Mouse (Mus musculus) stomach, embryonic 16.5 days (tissue): ENCODE measurements around the gene Gpc1. TPM values are rescaled to one million over a fixed set of nuclear protein-coding genes. Genes with fewer than 3 reads are reported as not detected.

Experiments
- ATAC-seq: fragments of 200-750 bp; cut with Nextera tagmentation; 2 replicates; pipeline ENCODE4 v1.8.0; 2017; ENCODE audit warnings: moderate number of reproducible peaks, moderate TSS enrichment; ENCODE audit not compliant: insufficient read depth, low FRiP score
- H3K27ac ChIP-seq: fragments of 300-500 bp; sonication (generic); 2 replicates; pipeline ENCODE4 v1.5.1; 2014; ENCODE audit warnings: low read length
- H3K27me3 ChIP-seq: fragments of 300-500 bp; sonication (generic); 2 replicates; pipeline ENCODE4 v1.6.1; 2014; ENCODE audit warnings: low read length, control low read depth, mixed read lengths; ENCODE audit not compliant: control insufficient read depth, insufficient read depth
- H3K36me3 ChIP-seq: fragments of 300-500 bp; sonication (generic); 2 replicates; pipeline ENCODE4 v1.6.1; 2014; ENCODE audit warnings: low read length; ENCODE audit not compliant: control insufficient read depth, insufficient read depth
- H3K4me1 ChIP-seq: fragments of 300-500 bp; sonication (generic); 2 replicates; pipeline ENCODE4 v1.6.1; 2014; ENCODE audit warnings: low read length, control low read depth, mixed read lengths; ENCODE audit not compliant: control insufficient read depth, insufficient read depth
- H3K4me2 ChIP-seq: fragments of 300-500 bp; sonication (generic); 2 replicates; pipeline ENCODE4 v1.6.1; 2014; ENCODE audit warnings: low read depth, low read length, mixed read lengths
- H3K4me3 ChIP-seq: fragments of 300-500 bp; sonication (generic); replicated peaks from 2 replicates; pipeline ENCODE4 v1.5.1; 2014; ENCODE audit warnings: mild to moderate bottlenecking, low read length
- H3K9ac ChIP-seq: fragments of 300-500 bp; sonication (generic); 2 replicates; pipeline ENCODE4 v1.6.1; 2014; ENCODE audit warnings: low read length
- H3K9me3 ChIP-seq: fragments of 300-500 bp; sonication (generic); replicated peaks from 2 replicates; pipeline ENCODE4 v1.6.1; 2016; ENCODE audit warnings: low read length, control low read depth; ENCODE audit not compliant: control insufficient read depth
- WGBS: fragments of 180-500 bp; shearing (Covaris S2); extraction: QIAGEN DNeasy Blood & Tissue Kit; methylation state at CpG from one replicate; pipeline ENCODE4 v1.1.7; 2014; 5-methylcytosine and 5-hydroxymethylcytosine counted together
- polyA plus RNA-seq: library from polyadenylated mRNA; unstranded; fragments of >200 nt; fragmentation: Nextera tagmentation; extraction: Ambion mirVana; gene quantifications from 2 replicates; pipeline ENCODE4 v1.2.1, GENCODE M21; 2015

Gene Gpc1
- polyA plus RNA-seq, 1 experiment from 2014 or later, result 39.3 TPM

DNA sequence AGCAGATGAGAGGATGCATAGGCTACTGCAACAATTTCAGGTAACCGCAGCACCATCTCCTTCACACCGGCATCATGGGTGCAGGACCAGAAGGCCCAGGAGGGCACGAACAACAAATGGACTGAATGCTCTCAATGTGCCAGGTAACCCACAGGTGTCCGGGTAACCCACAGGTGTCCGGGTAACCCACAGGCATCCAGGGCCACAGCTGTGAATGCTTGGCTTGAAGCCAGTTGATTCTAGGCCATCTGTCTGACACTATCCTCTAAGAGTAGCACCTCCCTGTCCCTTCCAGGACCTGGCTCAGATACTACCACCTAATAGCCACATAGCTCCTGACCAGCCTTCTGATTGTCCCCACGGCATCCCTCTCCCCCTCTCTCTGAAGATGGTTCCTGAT lies 50.5 kb downstream of the Gpc1 start:
- Histone ChIP-seq H3K27me3 (no peaks in the 10 kb centered on the region), H3K36me3 (no peaks in the 10 kb centered on the region), H3K4me1 (no peaks in the 10 kb centered on the region), H3K9me3 (no peaks in the 10 kb centered on the region), H3K4me3 (no peak overlapping the region), H3K27ac (no peak overlapping the region), H3K4me2 (no peak overlapping the region), H3K9ac (no peak overlapping the region)
- no peak for ATAC-seq
- 81% methylated on average over 6 of the region's 6 CpGs for WGBS

DNA sequence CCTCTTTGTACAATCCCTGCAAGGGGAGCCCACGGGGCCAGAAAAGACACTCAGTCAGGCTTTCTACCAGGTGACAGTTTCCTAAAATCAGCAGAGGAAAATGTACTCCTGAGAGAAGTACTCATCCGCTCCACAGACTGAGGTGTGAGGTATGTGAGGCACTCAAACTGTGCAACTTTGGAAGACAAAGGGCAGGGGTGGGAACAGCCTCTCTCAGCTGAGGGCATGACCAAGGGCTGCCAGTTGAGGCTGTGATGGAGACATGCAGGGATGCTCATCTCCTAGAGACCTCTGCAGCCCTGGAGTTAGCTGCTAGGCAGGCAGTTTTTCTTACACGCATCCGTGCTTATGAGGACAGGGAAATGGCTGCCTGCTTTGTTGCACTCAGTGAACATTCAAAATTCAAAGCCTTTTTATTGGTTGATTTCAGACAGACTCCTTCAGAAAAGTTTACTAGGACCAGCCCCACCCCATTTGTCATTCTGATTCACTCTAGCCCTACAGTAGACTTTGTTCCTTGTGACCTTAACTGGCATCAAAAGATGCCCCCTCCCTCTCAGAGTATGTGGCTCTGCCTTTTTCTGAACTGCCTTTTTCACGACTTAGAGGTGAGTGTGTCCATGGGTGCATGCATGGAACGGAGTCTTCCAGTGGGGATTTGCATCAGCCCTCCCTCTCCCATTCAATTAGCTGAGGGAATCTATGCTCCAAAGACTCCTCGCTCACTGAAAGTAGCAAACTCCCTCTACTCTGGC lies 57.6 kb downstream of the Gpc1 start:
- no peaks in the 10 kb centered on the region for H3K9me3 ChIP-seq
- no peaks in the 10 kb centered on the region for H3K27me3 ChIP-seq
- no peaks in the 10 kb centered on the region for H3K36me3 ChIP-seq
- no peak overlapping the region for H3K27ac ChIP-seq
- ATAC-seq, result no peak
- H3K4me1 ChIP-seq, result no peaks in the 10 kb centered on the region
- H3K9ac ChIP-seq, result no peak overlapping the region
- H3K4me2 ChIP-seq, result no peak overlapping the region
- no peak overlapping the region for H3K4me3 ChIP-seq
- 66% methylated on average over 7 of the region's 7 CpGs for WGBS

DNA sequence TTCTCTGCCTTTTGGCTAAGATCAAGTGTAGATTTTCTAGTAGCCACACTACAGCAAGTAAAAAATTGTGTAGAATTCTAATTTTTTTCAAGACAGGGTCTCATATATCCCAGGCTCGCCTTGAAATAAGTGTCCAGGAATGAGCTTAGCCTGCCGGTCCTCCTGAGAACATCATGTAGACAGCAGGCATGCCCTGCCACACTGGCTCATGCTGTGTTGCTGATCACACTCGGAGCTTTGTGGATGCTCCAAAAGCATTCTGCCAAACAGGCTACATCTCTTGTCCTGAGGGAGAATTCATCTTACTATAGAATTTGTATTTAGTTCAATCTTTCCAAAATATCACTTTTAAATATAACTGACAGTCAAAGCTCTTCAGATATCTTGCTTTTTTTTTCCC lies 61.3 kb downstream of the Gpc1 start:
- no peak overlapping the region for H3K27ac ChIP-seq
- H3K4me3 ChIP-seq, result no peak overlapping the region
- no peak for ATAC-seq

DNA sequence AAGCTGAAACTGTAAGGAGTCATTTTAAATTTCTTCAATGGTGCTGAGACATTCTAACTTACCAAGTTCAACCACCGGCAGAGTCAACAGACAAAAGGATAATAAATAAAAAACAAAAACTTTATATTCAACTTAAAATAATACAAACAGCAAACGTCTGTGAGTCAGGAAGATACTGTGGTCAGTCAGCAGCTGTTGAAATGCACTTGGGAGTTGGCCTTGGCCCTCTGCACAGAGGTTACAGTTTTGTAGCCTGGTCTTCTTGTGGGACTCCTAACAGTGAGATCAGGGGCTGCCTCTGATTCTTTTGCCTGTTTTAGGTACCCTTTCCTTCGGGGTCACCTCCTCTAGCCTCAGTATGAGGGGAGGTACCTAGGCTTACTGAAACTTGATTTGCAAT lies 62.5 kb downstream of the Gpc1 start:
- ATAC-seq, result no peak
- 64% methylated on average over 3 of the region's 3 CpGs for WGBS

More for the DNA sequence above, 61.3 kb downstream of the Gpc1 start:
- Histone ChIP-seq H3K4me2 (no peak overlapping the region), H3K9ac (no peak overlapping the region), H3K27me3 (no peaks in the 10 kb centered on the region), H3K36me3 (no peaks in the 10 kb centered on the region), H3K9me3 (no peaks in the 10 kb centered on the region), H3K4me1 (no peaks in the 10 kb centered on the region)
- 61% methylated on average over 3 of the region's 3 CpGs for WGBS

DNA sequence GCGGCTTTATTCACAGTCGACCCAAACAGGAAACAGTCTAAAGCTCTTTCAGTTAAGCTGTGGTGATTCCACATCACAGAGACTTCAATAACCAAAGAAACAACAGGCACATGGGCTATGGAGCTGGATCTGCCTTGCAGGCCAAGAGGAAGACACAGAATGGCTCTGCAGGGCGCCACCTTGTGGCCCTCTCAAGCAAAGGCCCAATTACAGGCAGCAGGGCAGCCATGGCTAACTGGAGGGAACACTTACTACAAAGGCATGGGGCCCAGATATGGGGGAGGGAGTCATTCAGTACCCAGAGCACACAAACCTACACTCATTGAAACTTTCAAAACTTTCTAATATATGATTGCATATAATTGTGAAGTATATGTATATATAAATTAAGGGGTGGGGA lies 63.6 kb downstream of the Gpc1 start:
- no peak overlapping the region for H3K27ac ChIP-seq
- H3K27me3 ChIP-seq, result no peaks in the 10 kb centered on the region
- H3K9me3 ChIP-seq, result no peaks in the 10 kb centered on the region
- 11% methylated on average over 3 of the region's 3 CpGs for WGBS
- no peaks in the 10 kb centered on the region for H3K36me3 ChIP-seq
- no peaks in the 10 kb centered on the region for H3K4me1 ChIP-seq
- H3K4me3 ChIP-seq, result no peak overlapping the region
- ATAC-seq, result no peak
- no peak overlapping the region for H3K4me2 ChIP-seq
- no peak overlapping the region for H3K9ac ChIP-seq

More for the DNA sequence above, 62.5 kb downstream of the Gpc1 start:
- Histone ChIP-seq H3K36me3 (no peaks in the 10 kb centered on the region), H3K9me3 (no peaks in the 10 kb centered on the region), H3K4me3 (no peak overlapping the region), H3K9ac (no peak overlapping the region), H3K27ac (no peak overlapping the region), H3K27me3 (no peaks in the 10 kb centered on the region), H3K4me2 (no peak overlapping the region), H3K4me1 (no peaks in the 10 kb centered on the region)

DNA sequence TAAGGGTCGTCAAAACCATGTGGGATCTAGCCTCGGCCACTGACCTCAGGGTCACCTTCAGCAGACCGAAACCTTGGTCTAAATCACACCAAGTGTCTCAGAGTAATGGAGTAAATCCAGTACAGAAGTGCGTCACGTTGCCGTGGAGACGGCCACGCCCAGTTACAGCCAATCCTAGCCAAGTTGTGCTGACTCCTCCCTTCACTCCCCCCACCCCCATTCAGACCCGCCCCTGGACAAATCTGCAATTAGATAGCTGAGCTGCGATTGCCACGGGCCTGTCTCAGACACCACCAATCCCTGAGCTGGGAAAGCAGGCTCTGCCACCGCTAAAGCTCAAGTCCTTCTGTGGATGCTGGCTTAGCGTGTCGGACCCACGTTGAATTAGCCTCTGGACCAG lies 71.3 kb downstream of the Gpc1 start, which contains the start of gene Ankmy1:
TSS of gene Ankmy1 (minus strand) at position 121 of the 400 bp plus-strand sequence.
- Histone ChIP-seq H3K27ac (no peak within 1 kb of the TSS), H3K36me3 (no peaks in the 10 kb centered on the region), H3K9ac (0 out of 2 replicates have a peak within 1 kb of the TSS, but pooled peaks have one; percentile 8), H3K4me3 (peak within 1 kb of the TSS; percentile 30), H3K27me3 (no peaks in the 10 kb centered on the region; the same call in 1 of the 2 replicates), H3K9me3 (no peaks in the 10 kb centered on the region), H3K4me1 (peaks cover 14% of the 10 kb centered on the region), H3K4me2 (peak within 1 kb of the TSS; percentile 56)
- peak; percentile 56; the same call in 1 of the 2 replicates for ATAC-seq
- WGBS, result 1% methylated on average over 15 of the region's 15 CpGs

DNA sequence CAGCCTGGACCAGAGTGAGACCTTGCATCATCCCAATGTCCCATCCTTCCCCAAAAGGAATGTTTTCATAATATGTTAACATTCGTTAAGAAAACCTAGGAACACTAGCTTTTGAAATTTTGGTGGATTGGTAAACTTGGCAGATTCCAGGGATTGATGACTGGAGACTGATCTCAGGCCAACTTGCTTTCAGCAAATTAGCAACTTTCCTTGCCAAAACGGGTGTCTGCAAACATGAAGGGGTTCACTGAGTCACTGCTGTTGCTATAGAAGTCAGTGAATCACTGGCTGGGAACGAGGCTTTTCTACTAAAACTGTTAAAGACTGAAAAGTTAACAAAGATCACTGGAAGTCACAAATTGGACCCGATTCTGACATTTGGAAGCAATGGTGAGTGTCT lies 72.2 kb downstream of the Gpc1 start:
- Histone ChIP-seq H3K27me3 (no peaks in the 10 kb centered on the region; the same call in 1 of the 2 replicates), H3K9ac (no peak overlapping the region), H3K36me3 (no peaks in the 10 kb centered on the region), H3K4me1 (peaks cover 17% of the 10 kb centered on the region), H3K4me2 (no peak overlapping the region), H3K27ac (no peak overlapping the region), H3K9me3 (no peaks in the 10 kb centered on the region), H3K4me3 (no peak overlapping the region)
- WGBS, result 65% methylated on average over 4 of the region's 4 CpGs
- no peak for ATAC-seq

DNA sequence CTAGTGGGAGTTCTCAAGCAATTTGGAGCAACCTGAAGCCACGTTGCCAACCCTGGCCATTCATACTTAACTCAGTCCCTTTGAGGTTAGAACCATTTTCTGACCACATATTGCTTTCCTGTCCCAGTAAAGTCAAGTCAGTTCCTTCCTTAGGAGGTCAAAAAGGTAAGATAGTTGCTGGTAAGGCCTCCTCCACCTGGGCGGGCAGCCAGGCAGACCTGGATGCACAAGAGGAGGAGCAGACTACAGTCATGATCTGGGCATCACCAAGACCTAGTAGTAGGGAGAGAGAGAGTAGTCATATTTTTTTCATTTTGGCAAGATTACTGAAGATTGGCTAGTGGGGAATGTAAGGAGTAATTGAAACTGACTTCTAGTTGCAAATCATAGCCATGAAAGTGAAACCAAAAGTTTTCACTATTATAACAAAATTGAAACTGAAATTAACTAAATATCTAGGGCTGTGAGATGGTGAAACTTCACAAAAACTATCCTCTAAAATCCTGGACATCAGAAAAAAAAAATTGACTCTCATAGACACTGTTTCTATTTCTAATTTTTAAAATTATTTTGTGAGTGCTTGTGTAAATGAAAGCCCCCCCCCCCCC lies 74.4 kb downstream of the Gpc1 start:
- no peaks in the 10 kb centered on the region for H3K36me3 ChIP-seq
- 83% methylated on average over 2 of the region's 2 CpGs for WGBS
- H3K27me3 ChIP-seq, result no peaks in the 10 kb centered on the region; the same call in 1 of the 2 replicates
- H3K4me2 ChIP-seq, result no peak overlapping the region
- no peak overlapping the region for H3K9ac ChIP-seq
- H3K4me1 ChIP-seq, result peaks cover 23% of the 10 kb centered on the region
- no peak overlapping the region for H3K27ac ChIP-seq
- H3K9me3 ChIP-seq, result no peaks in the 10 kb centered on the region
- no peak for ATAC-seq
- no peak overlapping the region for H3K4me3 ChIP-seq
